ENCODE assay signal across 1 mouse cellular context in genomic region chr2:30983024-30983423, GRCm38 (mm10).
TF ChIP-seq lines count a peak whose summit lies in the region.

No protein-coding gene starts in this region.

TF ChIP-seq in MEL, 35 proteins besides CTCF, POLR2A, EP300 and RAD21 (continued from another document):
- TF ChIP-seq MYB (IDR thresholded peaks at IDR 0.05; ENCODE audit: low read depth, low read length): no peak
- TF ChIP-seq KAT2A (conservative IDR thresholded peaks at IDR 0.05; ENCODE audit: low read depth, low read length): no peak
- TF ChIP-seq SMC3 (IDR thresholded peaks at IDR 0.05; ENCODE audit: low read depth, low read length): no peak
